Mouse (Mus musculus): Measurements from ENCODE around the gene Tm2d3. TPM values are rescaled to one million over a fixed set of nuclear protein-coding genes. Genes with fewer than 3 reads are reported as not detected.

The Tm2d3 gene
- total and polyA plus RNA-seq, 2 experiments = 94.3 to 101 TPM

- H3K27me3 ChIP-seq (ENCODE audit: control insufficient read depth, insufficient read depth, low read length) = no peaks in the 10 kb centered on the region
- H3K9ac ChIP-seq (ENCODE audit: low read depth, low read length) = no peak overlapping the region
- DNase-seq (ENCODE audit: extremely low read depth, low read depth, low spot score) = no peak
- no peak overlapping the region for H3K27ac ChIP-seq (replicated peaks; ENCODE audit: insufficient read depth, low read depth, low read length)
- WGBS = 93% methylated on average over 8 of the region's 8 CpGs
- TF ChIP-seq CTCF (IDR thresholded peaks at IDR 0.05; ENCODE audit: low read depth, low read length) (no peak), POLR2A (IDR thresholded peaks at IDR 0.05; ENCODE audit: extremely low read depth, insufficient read depth, low read length) (no peak)
- H3K36me3 ChIP-seq (ENCODE audit: control insufficient read depth, insufficient read depth, low read length) = no peaks in the 10 kb centered on the region
- H3K4me1 ChIP-seq (ENCODE audit: control insufficient read depth, insufficient read depth, low read length) = no peaks in the 10 kb centered on the region; the same call in 1 of the 2 replicates
- H3K79me2 ChIP-seq (ENCODE audit: control insufficient read depth, insufficient read depth, low read length) = no peaks in the 10 kb centered on the region
- no peak overlapping the region for H3K4me3 ChIP-seq (ENCODE audit: insufficient read depth, low read depth, low read length)
These were observed 51.9 kb downstream of the Tm2d3 start for GRCm38 (mm10) chr7:65742857-65743256.

- H3K4me3 ChIP-seq (ENCODE audit: insufficient read depth, low read depth, low read length) = no peak overlapping the region
- 86% methylated on average over 11 of the region's 11 CpGs for WGBS
- no peak overlapping the region for H3K9ac ChIP-seq (ENCODE audit: low read depth, low read length)
- no peak overlapping the region for H3K27ac ChIP-seq (replicated peaks; ENCODE audit: insufficient read depth, low read depth, low read length)
- H3K4me1 ChIP-seq (ENCODE audit: control insufficient read depth, insufficient read depth, low read length) = no peaks in the 10 kb centered on the region
- no peak for TF ChIP-seq POLR2A (IDR thresholded peaks at IDR 0.05; ENCODE audit: extremely low read depth, insufficient read depth, low read length)
- no peak for TF ChIP-seq CTCF (IDR thresholded peaks at IDR 0.05; ENCODE audit: low read depth, low read length)
- H3K36me3 ChIP-seq (ENCODE audit: control insufficient read depth, insufficient read depth, low read length) = no peaks in the 10 kb centered on the region
- no peaks in the 10 kb centered on the region for H3K79me2 ChIP-seq (ENCODE audit: control insufficient read depth, insufficient read depth, low read length)
- DNase-seq (ENCODE audit: extremely low read depth, low read depth, low spot score) = no peak
- no peaks in the 10 kb centered on the region for H3K27me3 ChIP-seq (ENCODE audit: control insufficient read depth, insufficient read depth, low read length)
These were observed 57.3 kb downstream of the Tm2d3 start for GRCm38 (mm10) chr7:65747990-65748955.

Other genes starting within 250 kb of the Tm2d3 start
- gene Tjp1, start 163.4 kb upstream of the Tm2d3 start, total RNA-seq (2014; rRNA removed) = 19.1 and 24.6 TPM in 2 replicates
- gene Tjp1, start 163.4 kb upstream of the Tm2d3 start, polyA plus RNA-seq (2012; rRNA removed) = 5.8 and 6.4 TPM in 2 replicates
- 9.7 and 10.1 TPM in 2 replicates for gene Tarsl2, start 46.3 kb upstream of the Tm2d3 start, total RNA-seq (2014; rRNA removed)
- 3.6 and 3.8 TPM in 2 replicates for gene Tarsl2, start 46.3 kb upstream of the Tm2d3 start, polyA plus RNA-seq (2012; rRNA removed)
- gene Pcsk6, start 170.6 kb downstream of the Tm2d3 start, total RNA-seq (2014; rRNA removed) = 46.2 and 50.2 TPM in 2 replicates
- gene Pcsk6, start 170.6 kb downstream of the Tm2d3 start, polyA plus RNA-seq (2012; rRNA removed) = 43.2 and 45.8 TPM in 2 replicates

Data from liver, adult 2 months (tissue).